Mouse (Mus musculus) pancreas, adult 10 weeks (tissue): ENCODE results near the gene Ankrd55. TPM values are rescaled to one million over a fixed set of nuclear protein-coding genes. Genes with fewer than 3 reads are reported as not detected.

Source experiments
- polyA plus RNA-seq: library from polyadenylated mRNA; stranded (reverse); fragments of 350-450 nt; fragmentation: Illumina TruSeq; extraction: RNeasy Lipid Tissue Mini Kit (QIAGEN cat#74804); gene quantifications from one replicate; pipeline ENCODE4 v1.2.3, GENCODE M21; 2015; ENCODE audit warnings: low read depth, low replicate concordance; ENCODE audit not compliant: insufficient read depth

Gene Ankrd55
- not detected for polyA plus RNA-seq

DNA sequence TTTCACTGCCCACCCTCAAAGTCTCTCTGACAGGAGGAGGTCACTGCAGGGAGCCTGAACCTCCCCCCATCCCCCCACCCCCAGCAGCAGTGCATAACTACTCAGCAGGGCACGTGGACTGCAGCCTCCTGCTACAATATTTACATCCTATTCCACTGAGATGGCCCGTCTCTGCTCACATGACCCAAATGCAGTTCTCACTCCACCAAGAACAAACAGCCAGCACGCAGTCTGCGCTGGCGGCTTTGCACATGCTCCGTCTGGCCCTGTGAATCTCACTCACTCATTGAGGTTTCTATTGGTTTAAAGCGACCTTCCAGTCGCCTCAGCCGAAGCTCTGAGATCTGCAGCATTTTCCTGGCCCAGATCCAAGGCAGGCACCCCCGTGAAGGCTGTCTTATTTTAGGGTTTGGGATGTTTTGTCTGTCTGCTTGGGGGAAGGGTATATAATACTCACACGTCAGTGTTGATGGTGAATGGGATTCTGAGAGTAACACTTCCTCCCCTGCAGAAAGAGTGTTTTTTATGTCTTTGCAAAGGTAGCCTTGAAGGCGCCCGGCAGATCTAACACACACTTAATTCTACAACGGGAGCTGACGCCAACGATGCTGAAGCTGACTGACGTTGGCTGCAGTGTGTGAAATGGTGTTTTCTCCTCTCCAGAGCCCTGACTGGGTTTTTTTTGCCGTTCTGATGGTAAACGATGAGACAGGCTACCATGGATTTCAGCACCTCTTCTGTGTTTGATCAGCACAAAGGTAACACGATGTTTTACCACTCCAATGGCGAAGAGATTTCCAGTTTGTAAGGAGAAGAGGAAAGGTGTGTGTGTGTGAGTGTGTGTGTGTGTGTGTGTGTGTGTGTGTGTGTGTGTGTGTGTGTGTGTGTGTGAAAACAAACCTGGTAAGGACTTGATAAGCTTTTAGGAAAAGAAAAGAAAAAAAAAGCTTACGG lies at the start of gene Ankrd55:
Gene Ankrd55 (plus strand): TSS at position 227 of the 954 bp plus-strand sequence.

Other genes starting within 250 kb of the Ankrd55 start
- 33.9 TPM for gene Il6st, start 175.6 kb downstream of the Ankrd55 start, polyA plus RNA-seq